Mouse (Mus musculus): ENCODE data around the gene Rpl21. TPM values are rescaled to one million over a fixed set of nuclear protein-coding genes. Genes with fewer than 3 reads are reported as not detected.

Rpl21 gene
- 100 to 1,000 TPM; 378 to 411 TPM for total RNA-seq (2021)
- long read RNA-seq, experiment 1, transcript Rpl21-204 (2 exons, 632 nt), result major isoform, 22 of 40 reads
- long read RNA-seq, experiment 1, transcript Rpl21-203 (6 exons, 1,067 nt), result minor isoform, 10 of 40 reads
- long read RNA-seq, experiment 1, partial matches to known transcripts, result 0 of 40 reads
- long read RNA-seq, experiment 1, other reads (novel, unspliced or antisense), result 2 of 40 reads
- long read RNA-seq, experiment 2, transcript Rpl21-204 (2 exons, 632 nt), result major isoform, 12 of 30 reads
- long read RNA-seq, experiment 2, transcript Rpl21-201 (6 exons, 1,856 nt), result minor isoform, 7 of 30 reads
- long read RNA-seq, experiment 2, transcript Rpl21-203 (6 exons, 1,067 nt), result minor isoform, 5 of 30 reads
- long read RNA-seq, experiment 2, partial matches to known transcripts, result 1 of 30 reads
- long read RNA-seq, experiment 2, other reads (novel, unspliced or antisense), result 3 of 30 reads

DNA sequence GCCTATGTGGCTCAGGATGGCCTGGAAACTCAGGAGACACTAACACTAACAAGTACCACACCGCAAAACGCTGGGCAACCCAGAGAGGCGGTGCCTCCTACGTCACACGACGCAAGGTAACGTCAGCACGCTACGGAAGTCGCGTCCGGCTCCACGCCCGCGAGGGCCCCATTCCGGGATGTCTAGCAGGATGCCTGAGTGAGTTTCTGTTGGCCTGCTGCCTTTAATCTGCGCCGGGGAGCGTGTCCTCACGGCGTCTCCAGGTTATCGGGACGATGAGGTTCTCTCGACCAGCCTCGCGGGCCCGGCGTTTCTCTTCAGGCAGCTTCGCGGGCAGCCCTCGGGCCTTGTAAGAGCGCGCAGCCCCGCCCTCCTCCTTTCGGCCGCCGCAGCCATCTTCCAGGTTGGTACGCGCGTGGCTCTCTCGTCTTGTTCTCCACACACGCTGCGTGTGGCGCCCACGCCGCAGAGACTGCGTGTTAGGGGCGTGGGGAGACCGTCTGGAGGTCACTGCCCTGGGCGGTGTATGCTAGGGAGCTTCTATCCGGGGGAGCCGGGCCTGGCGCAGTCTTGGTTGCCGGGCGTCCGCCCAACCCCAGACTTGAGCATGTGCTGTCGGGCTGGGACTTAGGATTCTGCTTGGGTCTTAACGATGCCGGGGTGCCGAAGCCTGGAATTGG is at the start of gene Rpl21:
Gene Rpl21 (plus strand): TSS at position 122 of the 680 bp plus-strand sequence.
- DNase-seq (ENCODE audit: low spot score in 2 of 2), result peak; percentile 86 to 90

DNA sequence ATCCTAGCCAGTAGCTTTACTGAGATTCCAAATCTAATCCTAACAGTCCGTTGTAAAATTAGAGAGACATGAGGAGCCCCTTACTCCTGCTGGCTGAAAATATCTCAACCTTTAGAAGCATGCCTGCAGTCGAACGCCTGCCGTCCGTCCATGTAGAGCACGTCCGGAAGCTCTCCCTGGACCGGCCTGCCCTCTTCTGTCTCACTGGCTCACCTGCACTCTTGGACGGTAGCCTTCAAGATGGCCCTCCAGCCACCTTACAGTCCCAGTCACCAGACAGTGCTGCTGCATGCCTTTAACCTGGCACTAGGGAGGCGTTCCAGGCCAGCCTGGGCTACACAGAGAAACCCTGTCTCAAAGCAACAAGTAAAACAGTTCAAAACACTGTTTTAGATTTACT is 49.4 kb upstream of the Rpl21 start:
- DNase-seq (ENCODE audit: low spot score in 2 of 2), result no peak

DNA sequence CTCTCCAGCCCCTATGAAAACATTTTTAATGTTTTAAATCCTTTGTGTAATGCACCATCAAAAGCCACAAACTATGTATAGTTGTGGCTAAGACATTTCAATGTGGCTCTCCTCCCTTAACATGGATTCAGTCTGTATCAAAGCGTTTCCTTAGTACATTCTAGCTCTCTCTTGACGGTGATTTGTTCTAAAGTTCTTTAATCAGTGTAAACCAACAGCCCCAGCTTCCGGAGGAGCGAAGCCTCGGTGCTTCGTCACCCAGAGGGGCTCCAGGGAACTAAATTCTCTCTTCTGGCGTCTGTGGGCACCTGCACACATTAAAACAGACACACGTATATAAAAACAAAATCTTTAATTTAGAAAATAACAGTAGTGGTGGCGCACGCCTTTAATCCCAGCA is 48.8 kb upstream of the Rpl21 start:
- DNase-seq (ENCODE audit: low spot score in 2 of 2), result no peak

DNA sequence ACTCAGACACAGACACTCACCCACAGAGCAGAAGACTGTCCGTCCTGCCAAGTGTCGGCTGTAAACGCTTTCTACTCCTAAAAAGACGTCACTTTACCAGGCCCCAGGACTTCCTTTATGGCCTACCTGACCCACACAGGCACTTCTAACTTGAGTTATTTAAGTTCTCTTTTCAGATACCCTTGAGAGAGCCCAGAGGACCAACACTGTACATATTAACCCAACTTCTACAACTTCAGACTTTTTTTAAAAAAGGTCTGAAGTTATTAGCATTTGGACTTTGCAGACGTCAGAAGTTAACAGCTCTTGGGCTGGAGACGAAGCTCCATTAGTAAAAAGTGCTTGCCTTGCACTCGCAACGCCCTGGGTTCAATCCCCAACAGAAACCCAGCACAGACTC is 46.6 kb upstream of the Rpl21 start:
- DNase-seq (ENCODE audit: low spot score in 2 of 2), result no peak

DNA sequence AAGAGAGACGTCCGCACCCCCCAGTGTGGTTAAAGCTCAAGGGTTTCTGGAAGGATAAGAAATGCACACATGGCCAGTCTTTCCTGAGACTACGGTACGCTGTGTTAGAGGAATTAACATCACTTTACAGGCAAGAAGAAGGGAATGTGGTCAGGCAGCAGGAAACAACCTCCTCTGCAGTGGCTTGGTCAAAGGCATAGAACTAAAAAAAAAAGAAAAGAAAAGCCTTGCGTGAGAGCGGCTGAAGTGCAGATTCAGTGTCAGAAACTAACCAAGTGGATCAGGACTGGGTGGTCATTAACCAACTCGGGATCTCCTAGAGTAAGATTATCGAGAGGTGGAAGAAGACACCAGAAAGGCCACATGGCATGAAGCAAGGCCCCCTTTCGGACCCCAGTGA is 43.3 kb upstream of the Rpl21 start:
- DNase-seq (ENCODE audit: low spot score in 2 of 2), result no peak

DNA sequence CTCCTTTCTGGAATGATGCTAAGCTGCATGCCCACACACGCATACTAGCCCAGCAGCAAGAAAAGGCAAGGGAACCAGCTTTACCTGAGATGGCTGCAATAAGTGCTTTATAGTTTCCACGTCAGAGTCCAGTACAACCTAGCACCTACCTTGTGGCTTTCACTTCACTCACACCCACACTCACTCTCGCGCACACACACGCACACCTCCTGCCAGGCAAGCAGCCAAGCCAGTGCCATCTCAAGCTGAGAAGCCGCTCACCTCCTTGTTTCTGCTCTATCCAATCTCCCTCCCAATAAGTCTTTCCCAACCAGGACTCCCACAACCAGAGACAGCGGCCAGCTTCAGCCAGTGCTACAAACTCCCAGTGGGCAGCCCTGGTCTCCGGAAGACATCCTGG is 41.7 kb upstream of the Rpl21 start:
- DNase-seq (ENCODE audit: low spot score in 2 of 2), result no peak

DNA sequence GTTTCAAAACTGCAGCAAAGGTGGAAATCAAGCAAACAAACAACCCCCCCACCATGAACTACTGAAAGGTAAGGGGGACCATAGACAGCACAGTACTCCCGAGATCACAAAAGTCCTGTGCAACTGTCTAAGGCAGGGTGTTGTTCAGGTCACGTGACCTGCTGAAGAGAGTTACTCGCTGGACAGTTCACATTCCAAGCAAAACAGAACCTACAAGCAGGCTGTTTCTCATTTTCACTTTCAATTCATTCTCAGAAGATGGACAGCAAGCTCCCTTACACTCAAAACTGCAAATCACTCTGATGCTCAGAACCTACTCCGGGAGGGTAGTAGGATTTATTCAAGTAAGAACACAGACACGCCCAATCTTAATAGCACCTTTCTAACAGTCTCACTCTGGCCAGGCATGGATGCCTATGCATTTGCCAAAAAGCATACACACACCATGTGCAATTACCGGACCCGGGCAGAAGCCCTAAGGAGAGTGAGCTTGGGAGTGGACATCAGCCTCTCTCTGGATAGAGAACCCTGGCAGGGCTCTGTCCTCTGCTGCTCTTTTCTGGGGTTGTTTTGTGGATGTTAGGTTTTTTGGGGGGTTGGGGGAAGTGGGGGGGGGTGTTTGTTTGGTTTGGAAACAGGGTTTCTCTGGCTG is 40.4 kb upstream of the Rpl21 start:
- no peak for DNase-seq (ENCODE audit: low spot score in 2 of 2)

DNA sequence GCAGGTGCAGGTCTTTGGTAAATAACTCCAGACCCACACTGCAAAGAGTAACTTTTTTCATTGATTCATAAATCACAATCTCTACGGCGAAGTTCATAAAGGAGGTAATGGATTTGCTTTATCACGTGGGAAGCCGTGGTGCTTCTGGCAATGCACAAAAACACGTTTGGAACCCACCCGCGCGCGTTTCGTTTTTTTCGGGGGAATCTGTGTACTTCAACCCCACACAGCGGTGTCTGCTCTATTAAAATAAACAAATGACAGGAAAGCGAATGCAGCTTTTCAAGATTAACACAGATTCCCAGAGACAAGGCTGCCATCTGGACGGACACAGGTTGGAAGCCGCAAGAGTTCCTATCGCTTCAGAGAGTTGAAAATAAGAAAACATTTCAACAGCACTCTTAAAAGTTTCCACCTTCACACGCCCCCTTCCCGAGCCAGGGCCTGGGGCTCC is 39.0 kb upstream of the Rpl21 start:
- DNase-seq (ENCODE audit: low spot score in 2 of 2), result no peak

DNA sequence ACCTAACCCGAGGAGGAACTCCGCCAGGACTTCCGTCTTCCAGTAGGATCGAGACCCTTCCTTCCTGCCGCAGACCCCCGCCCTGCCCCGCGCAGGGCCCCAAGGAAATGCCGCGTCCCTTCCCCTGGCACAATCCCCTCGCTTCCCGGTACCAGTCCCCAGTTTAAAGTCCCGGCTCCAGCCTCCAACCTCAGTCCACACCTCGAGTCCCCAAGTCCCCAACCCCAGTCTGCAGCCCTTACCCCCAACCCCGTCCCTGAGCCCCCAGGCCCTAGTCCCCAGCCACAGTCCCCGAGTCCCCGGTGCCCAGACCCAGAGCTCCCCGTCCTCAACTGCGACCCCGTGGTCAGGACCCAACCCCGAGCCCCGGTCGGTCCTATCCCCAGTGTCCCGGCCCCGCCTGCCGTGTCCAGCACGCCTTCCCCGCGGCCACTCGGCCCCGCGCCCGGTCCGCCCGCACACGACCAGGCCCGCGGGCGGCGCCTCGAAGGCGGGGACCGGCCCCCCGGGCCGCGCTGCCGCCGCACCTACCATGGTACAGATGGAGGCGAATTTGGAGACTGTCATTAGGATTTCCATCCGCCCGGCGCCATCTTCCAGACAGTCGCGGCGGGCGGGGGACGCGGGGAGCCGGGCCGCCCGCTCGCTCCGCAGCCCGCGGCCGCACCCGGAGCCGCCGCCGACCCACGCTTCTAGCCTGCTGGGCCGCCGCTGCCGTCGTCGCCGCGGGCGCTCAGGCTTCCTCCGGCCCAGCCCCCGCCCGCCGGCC is 38.4 kb upstream of the Rpl21 start:
- DNase-seq (ENCODE audit: low spot score in 2 of 2), result peak in 1 of 2 experiments; percentile 31

DNA sequence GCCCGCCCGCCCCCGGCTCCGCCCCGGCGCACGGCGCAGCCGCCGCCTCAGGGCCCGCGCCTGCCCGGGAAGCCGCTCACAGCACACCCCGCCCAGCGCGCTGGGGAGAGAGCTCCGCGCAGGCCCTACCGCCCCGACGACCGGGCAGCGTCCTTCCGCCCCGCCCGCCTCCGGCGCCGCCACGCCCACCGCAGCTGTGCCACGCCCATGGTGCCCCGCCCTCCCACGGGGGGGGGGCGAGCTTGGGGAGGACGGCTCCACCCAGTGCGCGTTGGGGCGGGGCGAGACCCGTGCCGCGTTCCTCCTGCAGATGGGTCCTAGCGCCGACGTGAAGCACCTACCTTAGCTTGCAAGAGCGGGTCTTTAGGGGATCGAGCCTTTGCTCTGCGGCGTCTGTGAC is 37.8 kb upstream of the Rpl21 start, which contains the start of gene Usp12:
Gene Usp12 (minus strand): TSS at position 154 of the 400 bp plus-strand sequence.
- DNase-seq (ENCODE audit: low spot score in 2 of 2), result peak; percentile 98 to 99

DNA sequence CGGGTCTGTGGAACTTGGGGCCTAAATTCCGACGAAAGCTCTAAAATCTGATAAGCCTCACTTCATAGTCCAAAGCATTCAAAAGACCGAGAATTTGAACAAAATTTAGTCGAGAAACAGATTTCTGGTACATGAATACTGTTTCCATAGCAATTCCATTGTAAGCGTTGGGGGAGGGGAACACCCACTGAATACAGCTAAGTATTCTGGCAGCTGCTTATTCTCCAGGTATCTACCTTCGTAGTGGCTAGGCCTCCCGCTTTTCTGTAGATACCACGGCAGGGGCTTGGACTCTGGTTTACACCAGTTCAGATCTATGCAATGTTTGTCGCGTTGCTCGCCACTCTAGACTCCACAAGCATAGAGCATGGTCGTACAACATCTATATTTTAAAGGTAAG is 37.0 kb upstream of the Rpl21 start:
- DNase-seq (ENCODE audit: low spot score in 2 of 2), result no peak

DNA sequence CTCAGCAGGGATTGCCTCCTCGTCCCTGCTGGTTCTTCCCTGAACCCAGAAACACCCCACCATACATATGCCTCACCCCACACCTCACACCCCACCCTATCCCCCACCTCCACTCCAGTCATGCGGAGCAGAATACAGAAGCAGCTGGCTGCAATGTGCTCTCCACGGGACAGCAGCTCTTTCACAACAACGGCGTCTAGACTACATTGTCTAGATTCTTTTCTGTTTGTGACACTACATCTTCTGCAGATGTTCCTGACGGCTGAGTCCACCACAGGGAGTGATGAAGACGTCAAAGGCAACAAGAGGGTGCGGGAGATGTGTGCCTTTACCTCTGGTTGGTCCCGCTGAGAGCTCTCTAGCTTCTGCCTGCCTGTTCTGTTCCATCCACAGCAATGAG is 34.7 kb upstream of the Rpl21 start:
- DNase-seq (ENCODE audit: low spot score in 2 of 2), result no peak

DNA sequence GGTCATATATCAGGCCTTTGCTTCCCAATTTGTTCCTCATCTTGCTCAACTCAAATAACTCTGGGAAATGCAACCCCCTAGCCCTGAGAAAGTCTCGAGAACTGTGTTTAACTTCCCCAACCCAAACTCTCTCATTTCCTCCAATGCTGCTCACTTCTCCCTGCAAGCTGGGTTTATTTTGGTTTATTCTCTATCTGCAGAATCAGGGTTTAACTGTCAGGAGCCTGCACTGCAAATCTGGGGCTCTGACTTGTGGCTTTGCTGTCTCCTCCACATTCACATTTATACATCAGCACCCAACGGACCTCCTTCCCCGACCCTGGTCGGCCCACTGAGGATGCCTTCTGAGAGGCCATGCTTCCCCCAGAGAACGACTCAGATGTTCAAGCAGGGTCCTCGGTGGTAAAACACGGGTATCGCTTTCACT is 26.7 kb upstream of the Rpl21 start:
- DNase-seq (ENCODE audit: low spot score in 2 of 2), result no peak

DNA sequence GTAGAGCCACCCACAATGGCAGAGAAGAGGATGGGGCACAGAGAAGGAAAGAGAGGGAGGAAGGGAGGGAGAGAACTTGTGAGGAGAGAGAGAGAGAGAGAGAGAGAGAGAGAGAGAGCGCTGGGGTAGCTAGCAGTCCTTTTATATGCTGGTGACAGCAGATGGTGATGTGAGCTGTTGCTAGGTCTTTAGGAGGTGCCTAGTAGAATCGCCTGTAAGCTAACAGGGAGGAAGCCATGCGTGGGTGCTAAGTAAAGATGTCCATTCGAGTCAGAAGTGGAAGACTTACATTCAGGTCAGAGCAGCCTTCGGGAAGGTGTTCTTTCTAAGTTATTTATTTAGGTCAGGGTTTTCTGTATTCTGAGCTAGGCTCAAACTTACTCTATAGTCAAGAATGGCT is 22.7 kb upstream of the Rpl21 start:
- no peak for DNase-seq (ENCODE audit: low spot score in 2 of 2)

DNA sequence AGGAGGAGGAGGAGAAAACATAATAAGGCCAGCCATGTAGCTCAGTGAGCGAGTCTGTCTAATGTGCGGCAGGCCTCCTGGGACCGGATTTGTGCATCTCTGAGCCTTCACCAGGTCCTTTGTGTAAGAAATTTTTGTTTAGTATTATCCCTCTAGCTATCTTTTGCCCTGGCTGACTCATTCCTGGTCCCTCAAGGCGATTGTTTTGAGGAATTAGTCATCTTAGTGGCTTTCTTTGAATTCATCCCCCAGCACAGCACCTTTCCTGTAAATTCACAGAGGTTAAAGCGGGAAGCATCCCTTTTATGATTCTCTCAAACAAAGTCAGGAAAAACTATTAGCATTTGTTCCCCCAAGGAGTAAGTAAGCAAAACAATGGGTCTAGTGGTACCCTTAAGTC is 19.8 kb upstream of the Rpl21 start:
- no peak for DNase-seq (ENCODE audit: low spot score in 2 of 2)

DNA sequence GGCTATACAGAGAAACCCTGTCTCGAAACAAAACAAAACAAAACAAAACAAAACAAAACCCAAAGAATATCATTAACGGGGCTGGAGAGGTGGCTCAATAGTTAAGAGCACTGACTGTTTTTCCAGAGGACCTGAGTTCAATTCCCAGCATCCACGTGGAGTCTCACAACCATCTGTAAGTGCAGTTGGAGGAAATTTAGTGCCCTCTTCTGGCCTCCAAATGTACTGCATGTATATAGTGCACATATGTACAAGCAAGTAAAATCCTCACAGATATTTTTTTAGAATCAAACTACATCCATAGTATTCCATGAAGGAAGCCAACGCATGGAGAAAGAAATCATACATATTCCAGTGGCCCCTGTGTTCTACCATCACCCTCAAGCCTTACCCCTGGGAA is 19.3 kb upstream of the Rpl21 start:
- DNase-seq (ENCODE audit: low spot score in 2 of 2), result no peak

DNA sequence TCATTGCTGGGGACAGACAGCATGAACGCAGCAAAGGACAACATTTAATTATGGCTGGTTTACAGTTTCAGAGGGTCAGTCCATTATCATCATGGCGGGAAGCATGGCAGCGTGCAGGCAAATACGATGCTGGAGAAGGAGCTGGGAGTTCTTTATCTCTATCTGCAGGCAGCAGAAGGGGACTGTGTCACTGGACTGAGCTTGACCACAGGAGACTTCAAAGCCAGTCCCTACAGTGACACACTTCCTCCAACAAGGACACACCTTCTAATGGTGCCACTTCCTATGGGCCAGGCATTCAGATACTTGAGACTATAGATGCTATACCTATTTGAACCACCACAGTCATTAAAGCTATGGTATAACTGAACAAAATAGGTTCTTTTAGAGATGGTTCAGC is 17.3 kb upstream of the Rpl21 start:
- no peak for DNase-seq (ENCODE audit: low spot score in 2 of 2)

DNA sequence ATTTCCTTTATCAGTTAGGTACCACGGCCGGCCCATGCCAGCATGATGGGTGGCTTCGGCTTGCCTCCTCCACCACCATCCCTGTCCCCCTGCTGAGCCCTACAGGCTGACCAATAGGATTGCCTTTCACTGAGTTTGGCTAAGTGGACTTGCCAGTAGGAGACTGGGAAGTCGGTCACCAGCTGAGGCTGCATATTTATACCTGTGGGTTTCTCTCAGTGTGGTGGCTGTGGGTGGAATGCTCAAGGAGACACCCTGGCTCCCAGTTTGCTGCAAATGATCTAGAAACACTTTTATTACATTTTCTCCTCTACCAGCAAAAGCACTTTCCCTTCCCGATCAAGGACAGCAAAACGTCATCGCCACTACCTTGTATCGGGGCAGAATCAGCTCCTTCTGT is 15.1 kb upstream of the Rpl21 start:
- no peak for DNase-seq (ENCODE audit: low spot score in 2 of 2)

DNA sequence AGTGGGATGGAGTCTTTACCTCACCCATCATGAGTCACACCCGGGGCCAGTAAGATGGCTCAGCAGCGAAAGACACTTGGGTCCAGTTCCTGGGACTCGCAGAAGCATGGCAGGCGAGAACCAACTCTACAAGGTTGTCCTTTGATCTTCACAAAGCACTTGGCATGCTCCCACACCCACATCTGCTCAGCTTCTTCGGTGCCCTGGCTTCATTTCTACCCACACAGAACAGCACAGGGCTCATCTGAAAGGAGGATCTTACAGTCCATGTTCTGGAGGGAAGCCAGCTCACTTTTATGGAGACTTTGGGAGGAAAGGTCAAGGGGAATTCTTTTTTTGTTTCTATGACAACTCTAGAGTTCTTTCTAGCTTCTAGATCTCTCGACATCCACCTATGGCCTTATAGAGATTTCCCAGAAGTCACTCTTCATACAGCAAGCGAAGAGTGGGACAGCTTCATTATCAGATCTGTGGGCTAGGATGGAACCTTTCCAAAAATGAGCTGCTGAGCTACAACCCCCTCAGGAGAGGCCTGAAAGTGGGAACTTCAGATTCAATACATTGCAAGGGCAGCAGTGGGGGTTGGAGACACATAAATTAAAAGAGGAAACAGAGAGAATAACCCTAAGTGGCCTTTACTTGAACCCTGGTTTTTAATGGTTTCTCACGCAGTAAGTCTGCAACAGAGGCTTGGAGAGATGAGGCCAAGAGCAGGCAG is 13.6 kb upstream of the Rpl21 start:
- DNase-seq (ENCODE audit: low spot score in 2 of 2), result no peak

DNA sequence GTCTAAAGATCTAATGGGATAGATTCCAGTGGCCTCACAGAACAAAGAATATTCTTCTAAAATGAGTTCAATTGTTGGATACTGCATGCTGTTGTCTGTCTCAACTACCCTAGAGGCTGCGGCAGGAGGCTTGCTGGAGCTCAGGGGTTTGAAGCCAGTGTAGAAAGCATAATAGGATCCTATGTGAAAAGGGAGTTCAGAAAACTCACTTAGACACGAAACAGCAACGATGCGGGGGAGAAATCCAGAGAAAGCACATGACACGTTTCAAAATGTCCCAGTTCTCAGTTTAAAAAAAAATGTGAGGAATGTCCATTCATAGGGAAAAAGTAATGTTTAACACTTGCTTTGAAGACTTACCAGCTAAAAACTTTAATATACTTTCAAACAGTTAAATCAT is 9.7 kb upstream of the Rpl21 start:
- DNase-seq (ENCODE audit: low spot score in 2 of 2), result no peak

DNA sequence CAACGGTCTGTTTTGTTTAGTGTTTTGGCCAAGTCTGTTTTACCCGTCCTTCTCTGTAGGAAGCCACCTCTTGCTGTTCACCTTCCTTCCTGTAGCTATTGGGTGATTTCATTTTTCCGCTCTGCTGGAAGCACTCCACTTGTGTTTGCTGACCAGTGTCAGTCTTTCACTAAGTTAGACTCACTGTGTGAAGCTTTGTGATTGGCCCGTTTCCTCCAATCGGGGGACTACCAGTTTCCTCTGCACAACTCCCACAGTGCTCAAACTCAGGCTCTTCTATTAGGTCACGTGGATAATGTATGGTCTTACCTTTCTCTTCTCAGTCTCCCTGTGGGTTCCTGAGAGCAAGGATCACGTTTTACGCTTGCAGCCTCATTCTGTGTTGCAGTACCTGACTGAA is 3.2 kb upstream of the Rpl21 start:
- DNase-seq (ENCODE audit: low spot score in 2 of 2), result no peak
